Mouse (Mus musculus) heart, postnatal 0 days (tissue): ENCODE measurements around the gene Aaas. TPM values are rescaled to one million over a fixed set of nuclear protein-coding genes. Genes with fewer than 3 reads are reported as not detected.
A peak's percentile ranks its signal among the peaks of the same experiment; 100 is the strongest.

ENCODE experiments used
- ATAC-seq: fragments of 200-750 bp; cut with Nextera tagmentation; 2 replicates; pipeline ENCODE4 v1.8.0; 2017; ENCODE audit warnings: low read depth, moderate number of reproducible peaks, moderate library complexity; ENCODE audit not compliant: insufficient read depth
- DNase-seq: peaks from one replicate; pipeline ENCODE4 v3.0.0-alpha.2; 2016; ENCODE audit warnings: low spot score
- H3K27ac ChIP-seq: fragments of 300-500 bp; sonication (generic); 2 replicates; pipeline ENCODE4 v1.5.1; 2014; ENCODE audit warnings: low read depth, mild to moderate bottlenecking
- H3K27me3 ChIP-seq: fragments of 300-500 bp; sonication (generic); 2 replicates; pipeline ENCODE4 v1.6.1; 2014; ENCODE audit warnings: low read length, mixed read lengths; ENCODE audit not compliant: control insufficient read depth, insufficient read depth
- H3K36me3 ChIP-seq: fragments of 300-500 bp; sonication (generic); replicated peaks from 2 replicates; pipeline ENCODE4 v1.6.1; 2014; ENCODE audit warnings: low read length, mixed read lengths; ENCODE audit not compliant: control insufficient read depth, insufficient read depth
- H3K4me1 ChIP-seq: fragments of 300-500 bp; sonication (generic); 2 replicates; pipeline ENCODE4 v1.6.1; 2014; ENCODE audit warnings: antibody characterized with exemption; ENCODE audit not compliant: control insufficient read depth, insufficient read depth
- H3K4me2 ChIP-seq: fragments of 300-500 bp; sonication (generic); 2 replicates; pipeline ENCODE4 v1.6.1; 2014; ENCODE audit warnings: low read depth, mild to moderate bottlenecking, low read length, moderate library complexity
- H3K4me3 ChIP-seq: fragments of 300-500 bp; sonication (generic); 2 replicates; pipeline ENCODE4 v1.5.1; 2014; ENCODE audit warnings: low read depth, low read length
- H3K9ac ChIP-seq: fragments of 300-500 bp; sonication (generic); replicated peaks from 2 replicates; pipeline ENCODE4 v1.6.1; 2014; ENCODE audit warnings: low read depth, low read length, mixed read lengths
- H3K9me3 ChIP-seq: fragments of 300-500 bp; sonication (generic); replicated peaks from 2 replicates; pipeline ENCODE4 v1.6.1; 2016; ENCODE audit warnings: low read length; ENCODE audit not compliant: control insufficient read depth
- CTCF ChIP-seq: IDR thresholded peaks from 2 replicates; pipeline ENCODE4 v1.5.1; 2016; ENCODE audit warnings: antibody characterized with exemption, control low read depth, low read depth
- EP300 ChIP-seq: IDR thresholded peaks from 2 replicates; pipeline ENCODE4 v1.6.1; 2016; ENCODE audit warnings: antibody characterized with exemption, low read depth
- WGBS: fragments of 180-500 bp; shearing (Covaris S2); extraction: QIAGEN DNeasy Blood & Tissue Kit; methylation state at CpG from one replicate; pipeline ENCODE4 v1.1.7; 2014; 5-methylcytosine and 5-hydroxymethylcytosine counted together
- polyA plus RNA-seq: library from polyadenylated mRNA; unstranded; fragments of >200 nt; fragmentation: Nextera tagmentation; extraction: Ambion mirVana; gene quantifications from 2 replicates; pipeline ENCODE4 v1.2.1, GENCODE M21; 2015
- total RNA-seq: library from RNA; depleted of rRNA; stranded (reverse); fragments of >200 nt; gene quantifications from 2 replicates; pipeline ENCODE4 v1.2.3, GENCODE M21; 2014; ENCODE audit warnings: low replicate concordance

Aaas gene
- total and polyA plus RNA-seq, 2 experiments from 2014 or later: 18.8 to 25.9 TPM

GRCm38 (mm10) chr15:102356501-102357325 is 6.1 kb upstream of the Aaas start:
- 65% methylated on average over 16 of the region's 16 CpGs for WGBS
- Histone ChIP-seq H3K36me3 (no peaks in the 10 kb centered on the region), H3K27me3 (peaks cover 41% of the 10 kb centered on the region), H3K4me1 (peaks cover 10% of the 10 kb centered on the region; the same call in 1 of the 2 replicates), H3K9ac (no peak overlapping the region), H3K27ac (no peak overlapping the region), H3K4me3 (no peak overlapping the region; the same call in 1 of the 2 replicates), H3K4me2 (peak overlapping the region; percentile 88; the same call in 1 of the 2 replicates), H3K9me3 (no peaks in the 10 kb centered on the region)
- DNase-seq: no peak
- ATAC-seq: no peak
- no peak for TF ChIP-seq CTCF
- TF ChIP-seq EP300: no peak

DNA sequence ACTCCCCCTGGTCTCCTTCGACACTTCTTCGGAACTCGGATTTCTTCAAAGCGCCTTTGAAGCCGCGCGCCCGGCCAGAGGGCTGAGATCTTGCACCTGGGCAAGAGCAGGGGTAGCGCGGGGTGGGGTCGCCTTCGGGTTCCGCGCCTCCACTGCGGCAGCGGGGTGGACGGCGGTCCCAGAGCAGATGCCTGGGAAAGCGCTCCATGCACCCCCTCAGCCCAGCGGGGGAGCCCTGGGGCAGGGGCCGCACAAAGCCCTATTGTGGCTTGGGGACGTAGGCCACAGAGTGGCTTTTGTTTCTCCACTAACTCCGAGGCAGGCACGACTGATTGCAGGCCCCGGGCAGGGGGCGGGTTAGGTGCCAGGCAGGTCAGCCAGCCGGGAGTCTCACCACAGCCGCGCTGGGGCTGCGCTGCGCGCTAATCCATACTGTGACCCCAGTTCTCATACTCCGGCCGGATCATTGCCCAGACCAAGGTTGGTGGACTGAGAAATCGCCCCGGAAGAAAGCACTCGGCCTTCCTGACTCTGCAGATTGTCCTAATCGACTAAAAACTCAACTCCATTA is 5.4 kb upstream of the Aaas start:
- DNase-seq (no peak), ATAC-seq (peak; percentile 18; the same call in 1 of the 2 replicates)
- Histone ChIP-seq H3K9me3 (no peaks in the 10 kb centered on the region), H3K4me2 (peak overlapping the region; percentile 88), H3K4me3 (peak overlapping the region; percentile 57), H3K9ac (peak overlapping the region; percentile 58), H3K27ac (peak overlapping the region; percentile 50), H3K4me1 (peaks cover 14% of the 10 kb centered on the region), H3K36me3 (no peaks in the 10 kb centered on the region), H3K27me3 (peaks cover 41% of the 10 kb centered on the region)
- WGBS: 8% methylated on average over 37 of the region's 38 CpGs
- TF ChIP-seq EP300 (no peak), CTCF (no peak)

GRCm38 (mm10) chr15:102355134-102355870 is 4.7 kb upstream of the Aaas start:
- peak; percentile 20; the same call in 1 of the 2 replicates for TF ChIP-seq CTCF
- no peak for TF ChIP-seq EP300
- WGBS: under 1% methylated on average over 40 of the region's 49 CpGs
- Histone ChIP-seq H3K4me2 (peak overlapping the region; percentile 88), H3K9ac (peak overlapping the region; percentile 58), H3K4me1 (peaks cover 14% of the 10 kb centered on the region), H3K27ac (peak overlapping the region; percentile 50; the same call in 1 of the 2 replicates), H3K4me3 (peak overlapping the region; percentile 57), H3K27me3 (peaks cover 40% of the 10 kb centered on the region), H3K36me3 (no peaks in the 10 kb centered on the region), H3K9me3 (no peaks in the 10 kb centered on the region)
- ATAC-seq: peak; percentile 45
- DNase-seq: peak; percentile 42

DNA sequence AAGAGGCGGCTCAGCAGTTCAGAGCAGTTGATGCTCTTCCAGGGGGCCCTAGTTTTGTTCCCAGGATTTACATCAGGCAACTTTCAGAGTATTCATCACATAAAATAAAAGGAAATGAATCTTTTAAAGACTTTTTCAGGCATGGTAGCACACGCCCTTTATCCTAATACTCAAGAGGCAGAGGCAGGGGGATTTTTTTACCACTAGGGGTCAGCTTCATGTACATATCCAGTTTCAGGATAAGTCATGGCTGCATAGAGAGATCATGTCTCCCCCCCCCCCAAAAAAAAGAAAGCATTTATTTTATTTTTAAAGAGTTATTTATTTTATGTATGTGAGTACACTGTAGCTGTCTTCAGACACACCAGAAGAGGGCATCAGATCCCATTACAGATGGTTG is 3.4 kb upstream of the Aaas start:
- peaks cover 20% of the 10 kb centered on the region for H3K4me1 ChIP-seq
- DNase-seq (no peak), ATAC-seq (no peak)
- peaks cover 27% of the 10 kb centered on the region for H3K27me3 ChIP-seq
- H3K4me3 ChIP-seq: no peak overlapping the region
- no peaks in the 10 kb centered on the region for H3K9me3 ChIP-seq
- H3K9ac ChIP-seq: no peak overlapping the region
- no peak for TF ChIP-seq EP300
- TF ChIP-seq CTCF: no peak
- no peak overlapping the region for H3K27ac ChIP-seq
- 90% methylated on average over 2 of the region's 2 CpGs for WGBS
- H3K4me2 ChIP-seq: no peak overlapping the region
- no peaks in the 10 kb centered on the region for H3K36me3 ChIP-seq

GRCm38 (mm10) chr15:102352177-102352576 is 1.6 kb upstream of the Aaas start:
- no peak for TF ChIP-seq EP300
- peak; percentile 24 for TF ChIP-seq CTCF
- 47% methylated on average over 2 of the region's 2 CpGs for WGBS

More at GRCm38 (mm10) chr15:102352177-102352576, 1.6 kb upstream of the Aaas start:
- Histone ChIP-seq H3K9ac (no peak overlapping the region), H3K9me3 (no peaks in the 10 kb centered on the region), H3K4me1 (peaks cover 20% of the 10 kb centered on the region), H3K27me3 (peaks cover 9% of the 10 kb centered on the region), H3K4me3 (no peak overlapping the region), H3K27ac (no peak overlapping the region), H3K36me3 (no peaks in the 10 kb centered on the region), H3K4me2 (no peak overlapping the region)
- no peak for ATAC-seq
- no peak for DNase-seq
